Comparison of ENCODE assay signal across 17 mouse cellular contexts in the genomic region with DNA sequence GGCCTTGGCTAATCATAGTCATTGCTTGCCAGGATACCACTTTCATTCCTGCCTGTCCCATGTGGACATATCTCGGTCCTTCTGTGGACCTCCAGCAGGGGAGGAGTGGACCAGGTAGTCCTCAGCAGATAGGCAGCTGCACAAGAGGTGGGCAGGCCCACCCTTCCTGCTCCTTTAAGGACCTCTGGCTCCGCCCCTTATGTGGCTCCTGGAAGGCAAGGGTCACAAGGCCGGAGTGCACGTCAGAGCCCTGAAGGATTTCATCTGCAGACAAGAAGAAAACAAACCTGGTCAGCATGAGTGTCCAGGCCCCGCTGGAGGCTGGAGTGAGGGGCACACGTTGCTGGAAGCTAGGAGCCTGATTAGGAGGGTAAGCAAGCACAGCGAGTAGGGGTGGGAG. TPM values are rescaled to one million over a fixed set of nuclear protein-coding genes. Genes with fewer than 3 reads are reported as not detected.
DNase-seq lines count a peak whose midpoint lies in the region; ATAC-seq and TF ChIP-seq lines count a peak whose summit lies in the region.
"Had no signal": no experiment of that assay in that cellular context is flagged by ENCODE, and none has a peak within 500 bp of the region (broad histone marks: within the 10 kb centered on the region; RNA-seq: fewer than 3 reads in every experiment).

No protein-coding gene starts in this region.

- WGBS in heart, embryonic 10.5 days, result 36% methylated on average over 7 of the region's 7 CpGs
- 53% methylated on average over 7 of the region's 7 CpGs for WGBS in embryonic facial prominence, embryonic 15.5 days
- WGBS in forebrain, embryonic 15.5 days, result 71% methylated on average over 7 of the region's 7 CpGs
- 76% methylated on average over 7 of the region's 7 CpGs for WGBS in liver, postnatal 0 days (ENCODE audit: insufficient replicate concordance)

- DNase-seq in heart, embryonic 10.5 days (ENCODE audit: low spot score), result no peak
- no peak for DNase-seq in heart, adult 18-20 months
- peak; percentile 37 for DNase-seq in kidney, postnatal 10 days
- no peak for DNase-seq in cerebellum, postnatal 14 days
- no peak for DNase-seq in liver, postnatal 0 days
- DNase-seq: adrenal gland, adult 2 months; cerebellum, adult 11 months had no signal

- peak overlapping the region; percentile 59 for H3K27ac ChIP-seq in heart, embryonic 10.5 days
- no peak overlapping the region for H3K27ac ChIP-seq in embryonic facial prominence, embryonic 15.5 days (replicated peaks)
- no peak overlapping the region for H3K27ac ChIP-seq in forebrain, embryonic 15.5 days (replicated peaks)
- no peak overlapping the region for H3K27ac ChIP-seq in liver, postnatal 0 days (ENCODE audit: low read depth)
- H3K27ac ChIP-seq: liver, embryonic 12.5 days; midbrain, embryonic 12.5 days; neural tube, embryonic 15.5 days had no signal

- no peak overlapping the region for H3K4me3 ChIP-seq in heart, embryonic 10.5 days
- peak overlapping the region; percentile 39 for H3K4me3 ChIP-seq in E14TG2a.4 (replicated peaks; ENCODE audit: low read length)
- H3K4me3 ChIP-seq in embryonic facial prominence, embryonic 15.5 days (replicated peaks), result no peak overlapping the region
- H3K4me3 ChIP-seq in forebrain, embryonic 15.5 days, result no peak overlapping the region
- H3K4me3 ChIP-seq in liver, postnatal 0 days (ENCODE audit: low read depth, low read length), result no peak overlapping the region
- H3K4me3 ChIP-seq: liver, embryonic 12.5 days; midbrain, embryonic 12.5 days; neural tube, embryonic 15.5 days had no signal

- TF ChIP-seq EP300 in liver, postnatal 0 days (IDR thresholded peaks at IDR 0.05; ENCODE audit: low read depth), result no peak

- peaks cover 26% of the 10 kb centered on the region for H3K4me1 ChIP-seq in heart, embryonic 10.5 days
- peaks cover 26% of the 10 kb centered on the region for H3K4me1 ChIP-seq in E14TG2a.4 (replicated peaks; ENCODE audit: low read depth, low read length)
- no peaks in the 10 kb centered on the region for H3K4me1 ChIP-seq in embryonic facial prominence, embryonic 15.5 days
- H3K4me1 ChIP-seq in forebrain, embryonic 15.5 days, result no peaks in the 10 kb centered on the region
- no peaks in the 10 kb centered on the region for H3K4me1 ChIP-seq in liver, postnatal 0 days (ENCODE audit: insufficient read depth)
- H3K4me1 ChIP-seq: liver, embryonic 12.5 days; midbrain, embryonic 12.5 days; neural tube, embryonic 15.5 days had no signal

- H3K4me2 ChIP-seq in embryonic facial prominence, embryonic 15.5 days (replicated peaks), result no peak overlapping the region
- H3K4me2 ChIP-seq in forebrain, embryonic 15.5 days (replicated peaks), result no peak overlapping the region
- H3K4me2 ChIP-seq in liver, postnatal 0 days (ENCODE audit: low read depth, low read length), result no peak overlapping the region
- H3K4me2 ChIP-seq: heart, embryonic 11.5 days; liver, embryonic 12.5 days; midbrain, embryonic 12.5 days; neural tube, embryonic 15.5 days had no signal

- H3K9me3 ChIP-seq in heart, embryonic 10.5 days, result no peaks in the 10 kb centered on the region
- H3K9me3 ChIP-seq in E14TG2a.4 (ENCODE audit: low read length), result no peaks in the 10 kb centered on the region
- H3K9me3 ChIP-seq in embryonic facial prominence, embryonic 15.5 days (replicated peaks), result no peaks in the 10 kb centered on the region
- H3K9me3 ChIP-seq in forebrain, embryonic 15.5 days, result no peaks in the 10 kb centered on the region
- H3K9me3 ChIP-seq in liver, postnatal 0 days (ENCODE audit: low read length), result no peaks in the 10 kb centered on the region
- H3K9me3 ChIP-seq: liver, embryonic 12.5 days; midbrain, embryonic 12.5 days; neural tube, embryonic 15.5 days had no signal

- H3K9ac ChIP-seq in embryonic facial prominence, embryonic 15.5 days, result no peak overlapping the region
- H3K9ac ChIP-seq in forebrain, embryonic 15.5 days (replicated peaks), result no peak overlapping the region
- H3K9ac ChIP-seq in liver, postnatal 0 days (replicated peaks), result no peak overlapping the region
- H3K9ac ChIP-seq: liver, embryonic 12.5 days; neural tube, embryonic 15.5 days had no signal

- ATAC-seq in embryonic facial prominence, embryonic 15.5 days (ENCODE audit: insufficient number of reproducible peaks, low FRiP score, low TSS enrichment, low read depth), result 0 out of 2 replicates have a peak, but pooled peaks have one; percentile 22
- no peak for ATAC-seq in forebrain, embryonic 15.5 days (replicated peaks)
- ATAC-seq in liver, postnatal 0 days, result no peak
- ATAC-seq: liver, embryonic 12.5 days had no signal

- no peak for TF ChIP-seq CTCF in E14TG2a.4 (conservative IDR thresholded peaks at IDR 0.05; ENCODE audit: low read length)
- TF ChIP-seq CTCF in liver, postnatal 0 days (IDR thresholded peaks at IDR 0.05; ENCODE audit: low read depth), result no peak

- H3K36me3 ChIP-seq in heart, embryonic 10.5 days, result peaks cover 62% of the 10 kb centered on the region
- no peaks in the 10 kb centered on the region for H3K36me3 ChIP-seq in E14TG2a.4 (ENCODE audit: insufficient read depth, low read length)
- no peaks in the 10 kb centered on the region for H3K36me3 ChIP-seq in embryonic facial prominence, embryonic 15.5 days
- peaks cover 7% of the 10 kb centered on the region; the same call in 1 of the 2 replicates for H3K36me3 ChIP-seq in forebrain, embryonic 15.5 days
- H3K36me3 ChIP-seq in liver, postnatal 0 days (replicated peaks; ENCODE audit: insufficient read depth, low read length), result 0 out of 2 replicates have a peak, but pooled peaks cover 2% of the 10 kb centered on the region
- H3K36me3 ChIP-seq: liver, embryonic 12.5 days; midbrain, embryonic 12.5 days had no signal

- no peaks in the 10 kb centered on the region for H3K27me3 ChIP-seq in heart, embryonic 10.5 days (ENCODE audit: insufficient read depth, poor library complexity, severe bottlenecking)
- H3K27me3 ChIP-seq in E14TG2a.4 (ENCODE audit: insufficient read depth, low read length), result peaks cover 34% of the 10 kb centered on the region
- no peaks in the 10 kb centered on the region for H3K27me3 ChIP-seq in embryonic facial prominence, embryonic 15.5 days
- no peaks in the 10 kb centered on the region for H3K27me3 ChIP-seq in forebrain, embryonic 15.5 days
- H3K27me3 ChIP-seq in liver, postnatal 0 days (ENCODE audit: insufficient read depth, low read length), result no peaks in the 10 kb centered on the region
- H3K27me3 ChIP-seq: midbrain, embryonic 12.5 days; neural tube, embryonic 15.5 days had no signal

RNA-seq across cellular contexts. Expression of a gene that starts 16.1 kb away (rescaled TPM):
- polyA plus RNA-seq in heart, embryonic 10.5 days (2016; fragmentation: Nextera tagmentation; extraction: Ambion mirVana), result not detected in 2 replicates
- total RNA-seq in heart, adult 18-20 months (2021), result not detected
- not detected in 2 replicates for polyA plus RNA-seq in embryonic facial prominence, embryonic 15.5 days (2015; fragmentation: Nextera tagmentation; extraction: Ambion mirVana)
- not detected in 2 replicates for polyA plus RNA-seq in forebrain, embryonic 15.5 days (2015; fragmentation: Nextera tagmentation; extraction: Ambion mirVana)
- not detected in 2 replicates for polyA plus RNA-seq in liver, postnatal 0 days (2015; fragmentation: Nextera tagmentation; extraction: Ambion mirVana)
- total RNA-seq: adrenal gland, adult 2 months; MEL had no signal
- polyA plus RNA-seq: adrenal gland, adult 2 months; heart, embryonic 11.5 days; liver, embryonic 12.5 days; midbrain, embryonic 12.5 days; neural tube, embryonic 15.5 days; stomach, embryonic 14.5 days; urinary bladder, adult 2 months had no signal

RNA-seq across cellular contexts. Expression of a gene that starts 32.6 kb away (rescaled TPM):
- 16.2 and 25.6 TPM in 2 replicates for polyA plus RNA-seq in heart, embryonic 10.5 days (2016; fragmentation: Nextera tagmentation; extraction: Ambion mirVana)
- total RNA-seq in heart, adult 18-20 months (2021), result 10 to 100 TPM; 25.5 to 33.5 TPM
- 8.3 and 9.1 TPM in 2 replicates for polyA plus RNA-seq in embryonic facial prominence, embryonic 15.5 days (2015; fragmentation: Nextera tagmentation; extraction: Ambion mirVana)
- polyA plus RNA-seq in forebrain, embryonic 15.5 days (2015; fragmentation: Nextera tagmentation; extraction: Ambion mirVana), result 9.5 and 10.0 TPM in 2 replicates
- 1.1 TPM in 2 replicates for polyA plus RNA-seq in liver, postnatal 0 days (2015; fragmentation: Nextera tagmentation; extraction: Ambion mirVana)
